Mouse (Mus musculus) heart, adult 2 months (tissue): ENCODE data around the gene 4930523C07Rik.

Experiments
- CTCF ChIP-seq: fragments of 200-600 bp; IDR thresholded peaks from 2 replicates; pipeline ENCODE4 v1.8.1; 2022; ENCODE audit warnings: antibody characterized with exemption, mild to moderate bottlenecking, moderate library complexity
- POLR2A ChIP-seq: fragments of 200-500 bp; IDR thresholded peaks from 2 replicates; pipeline ENCODE4 v1.6.1; 2011; ENCODE audit warnings: mild to moderate bottlenecking, low read depth, low read length, control low read depth; ENCODE audit not compliant: insufficient read depth

- no peak for TF ChIP-seq CTCF
- no peak for TF ChIP-seq POLR2A
Observed at GRCm38 (mm10) chr1:160049131-160049880, 5.1 kb downstream of the 4930523C07Rik start.
